Mouse (Mus musculus) CH12.LX (cell line): ENCODE results near the gene Prss37. TPM values are rescaled to one million over a fixed set of nuclear protein-coding genes. Genes with fewer than 3 reads are reported as not detected.

Source experiments
- DNase-seq: peaks from one replicate; pipeline ENCODE4 v3.0.0-alpha.2; 2013; ENCODE audit errors: extremely low read depth
- H3K27ac ChIP-seq: 2 replicates; pipeline ENCODE4 v1.5.1; 2012; ENCODE audit warnings: low read depth, mild to moderate bottlenecking, control low read depth, moderate library complexity; ENCODE audit not compliant: insufficient read depth
- H3K27me3 ChIP-seq: replicated peaks from 2 replicates; pipeline ENCODE3; 2012; ENCODE audit warnings: inconsistent platforms
- H3K36me3 ChIP-seq, 2 experiments: replicated peaks in 1 of 2; 2 replicates each; pipeline versions ENCODE3 to v1.6.1; 2012; ENCODE audit warnings: inconsistent platforms in 1 of 2, low read length in 1 of 2, mild to moderate bottlenecking in 1 of 2, mixed read lengths in 1 of 2, moderate library complexity in 1 of 2; ENCODE audit not compliant: control insufficient read depth in 1 of 2, insufficient read depth in 1 of 2
- H3K4me1 ChIP-seq, 2 experiments: 2 replicates each; pipeline ENCODE4 v1.6.1; 2012; ENCODE audit warnings: inconsistent platforms in 1 of 2, moderate library complexity in 1 of 2; ENCODE audit not compliant: insufficient read depth in 2 of 2, control insufficient read depth in 1 of 2
- H3K4me2 ChIP-seq: 2 replicates; pipeline ENCODE4 v1.6.1; 2012; ENCODE audit warnings: low read depth, mild to moderate bottlenecking, control low read depth; ENCODE audit not compliant: poor library complexity, insufficient read depth, severe bottlenecking
- H3K4me3 ChIP-seq, 3 experiments: fragments of 150-350 bp in 1 of 3; sonication (generic) in 1 of 3; replicated peaks in 1 of 3; 2 replicates each; pipeline versions ENCODE3 to v1.5.1; 2011 to 2012; ENCODE audit warnings: low read depth in 2 of 3, low read length in 2 of 3, mild to moderate bottlenecking in 2 of 3, moderate library complexity in 2 of 3, control low read depth in 1 of 3, improper control_type of control experiment in 1 of 3, inconsistent platforms in 1 of 3, mixed read lengths in 1 of 3; ENCODE audit not compliant: poor library complexity in 1 of 3
- H3K79me2 ChIP-seq: replicated peaks from 2 replicates; pipeline ENCODE4 v1.6.1; 2012; ENCODE audit warnings: mild to moderate bottlenecking, moderate library complexity; ENCODE audit not compliant: control insufficient read depth, poor library complexity, insufficient read depth, severe bottlenecking; ENCODE audit errors: extremely low read depth
- H3K9ac ChIP-seq: 2 replicates; pipeline ENCODE4 v1.6.1; 2012; ENCODE audit warnings: low read depth, mild to moderate bottlenecking, control low read depth, moderate library complexity; ENCODE audit not compliant: insufficient read depth
- H3K9me3 ChIP-seq: replicated peaks from 2 replicates; pipeline ENCODE3; 2012; ENCODE audit warnings: low read length, inconsistent platforms, mixed read lengths
- BHLHE40 ChIP-seq: IDR thresholded peaks from 2 replicates; pipeline ENCODE4 v1.6.1; 2011; ENCODE audit warnings: mild to moderate bottlenecking, low read depth, low read length, improper control_type of control experiment
- CHD1 ChIP-seq: IDR thresholded peaks from 2 replicates; pipeline ENCODE4 v1.6.1; 2012; ENCODE audit warnings: low read depth, low read length, improper control_type of control experiment, inconsistent platforms
- CHD2 ChIP-seq: IDR thresholded peaks from 2 replicates; pipeline ENCODE4 v1.6.1; 2011; ENCODE audit warnings: low read length, improper control_type of control experiment
- EP300 ChIP-seq: IDR thresholded peaks from 2 replicates; pipeline ENCODE4 v1.6.1; 2011; ENCODE audit warnings: low read length, improper control_type of control experiment
- GABPA ChIP-seq: IDR thresholded peaks from 2 replicates; pipeline ENCODE4 v1.6.1; 2012; ENCODE audit warnings: low read depth, low read length, improper control_type of control experiment, inconsistent platforms; ENCODE audit not compliant: insufficient replicate concordance
- HCFC1 ChIP-seq: IDR thresholded peaks from 2 replicates; pipeline ENCODE4 v1.6.1; 2012; ENCODE audit warnings: low read depth, mild to moderate bottlenecking, inconsistent platforms, low read length, improper control_type of control experiment
- JUN ChIP-seq: IDR thresholded peaks from 2 replicates; pipeline ENCODE4 v1.6.1; 2011; ENCODE audit warnings: low read depth, mild to moderate bottlenecking, low read length, improper control_type of control experiment, moderate library complexity; ENCODE audit not compliant: insufficient read depth
- JUND ChIP-seq: conservative IDR thresholded peaks from 2 replicates; pipeline ENCODE4 v1.6.1; 2011; ENCODE audit warnings: low read depth, low read length, improper control_type of control experiment
- KAT2A ChIP-seq: IDR thresholded peaks from 2 replicates; pipeline ENCODE4 v1.6.1; 2012; ENCODE audit warnings: low read length, improper control_type of control experiment, inconsistent platforms; ENCODE audit not compliant: insufficient replicate concordance
- MAX ChIP-seq: IDR thresholded peaks from 2 replicates; pipeline ENCODE4 v1.6.1; 2011; ENCODE audit warnings: low read length, improper control_type of control experiment
- MXI1 ChIP-seq: IDR thresholded peaks from 2 replicates; pipeline ENCODE4 v1.6.1; 2011; ENCODE audit warnings: mild to moderate bottlenecking, low read depth, low read length, improper control_type of control experiment
- NRF1 ChIP-seq: IDR thresholded peaks from 2 replicates; pipeline ENCODE4 v1.6.1; 2014; ENCODE audit warnings: low read depth, mild to moderate bottlenecking, inconsistent platforms, low read length, improper control_type of control experiment, moderate library complexity
- PAX5 ChIP-seq: IDR thresholded peaks from 2 replicates; pipeline ENCODE4 v1.6.1; 2012; ENCODE audit warnings: low read length, inconsistent platforms, mixed read lengths
- SIN3A ChIP-seq: IDR thresholded peaks from 2 replicates; pipeline ENCODE4 v1.6.1; 2012; ENCODE audit warnings: low read length, improper control_type of control experiment, inconsistent platforms
- TCF12 ChIP-seq: IDR thresholded peaks from 2 replicates; pipeline ENCODE4 v1.6.1; 2014; ENCODE audit warnings: low read depth, mild to moderate bottlenecking, inconsistent platforms, low read length, improper control_type of control experiment
- ZNF384 ChIP-seq: IDR thresholded peaks from 2 replicates; pipeline ENCODE4 v1.6.1; 2012; ENCODE audit warnings: low read depth, low read length, improper control_type of control experiment, inconsistent platforms
- dilution Hi-C: fragments of 300-500 bp; cut with MboI; formaldehyde crosslinking; loops from 2 replicates; pipeline ENCODE4 v1.14.3; 2020; ENCODE audit warnings: low sequenced_read_pairs; ENCODE audit not compliant: extremely low pct_unique_long_range_greater_than_20kb, extremely low pct_ligation_motif_present
- in situ Hi-C: fragments of 300-500 bp; cut with MboI; formaldehyde crosslinking; loops from 3 replicates; pipeline ENCODE4 v1.14.3; 2019; ENCODE audit warnings: low sequenced_read_pairs, low pct_ligation_motif_present, low pct_unique_long_range_greater_than_20kb, mixed read lengths
- polyA plus RNA-seq: library from polyadenylated mRNA; unstranded; fragments of >175 nt; gene quantifications from 2 replicates; pipeline ENCODE4 v1.2.1, GENCODE M21; 2012; ENCODE audit warnings: low read depth; ENCODE audit not compliant: insufficient read length
- total RNA-seq, 2 experiments: library from RNA; depleted of rRNA; stranded (reverse); fragments of 300-350 nt in 1 of 2; fragments of >200 nt in 1 of 2; gene quantifications; 2 replicates each; pipeline ENCODE4 v1.2.3; 2012 to 2014

Prss37 gene
- total RNA-seq (2012; rRNA removed) (not detected in 2 replicates), total RNA-seq (2014; rRNA removed) (not detected in 2 replicates), polyA plus RNA-seq (not detected in 2 replicates)

GRCm38 (mm10) chr6:40519408-40519807 is at the start of gene Prss37:
Gene Prss37, minus strand, starts transcription at chr6:40519508.
- TF ChIP-seq HCFC1 (no peak), NRF1 (no peak), BHLHE40 (no peak), MAX (no peak), GABPA (no peak), CHD1 (no peak), PAX5 (no peak), CHD2 (no peak), KAT2A (no peak), TCF12 (no peak), EP300 (no peak), JUN (no peak), JUND (no peak), ZNF384 (no peak), MXI1 (no peak)
- TF ChIP-seq, all 38 proteins: peak for 0

GRCm38 (mm10) chr6:40554950-40555349 is 35.6 kb upstream of the Prss37 start, which contains the start of gene Olfr461:
Gene Olfr461, minus strand, starts transcription at chr6:40555050.
- in situ Hi-C loops, result no loop called here
- Histone ChIP-seq H3K27ac (no peak within 1 kb of the TSS), H3K9ac (no peak within 1 kb of the TSS), H3K36me3 (no peaks in the 10 kb centered on the region), H3K4me2 (no peak within 1 kb of the TSS), H3K27me3 (no peaks in the 10 kb centered on the region), H3K4me1 (no peaks in the 10 kb centered on the region), H3K79me2 (no peaks in the 10 kb centered on the region), H3K4me3 (no peak within 1 kb of the TSS), H3K9me3 (no peaks in the 10 kb centered on the region)
- TF ChIP-seq KAT2A (no peak), SIN3A (no peak), EP300 (no peak), JUN (no peak), NRF1 (no peak), ZNF384 (no peak), PAX5 (no peak)
- DNase-seq, result no peak
- dilution Hi-C loops, result no loop called here

More at GRCm38 (mm10) chr6:40519408-40519807, at the start of gene Prss37:
- H3K4me1 ChIP-seq, result no peaks in the 10 kb centered on the region
- H3K27me3 ChIP-seq, result no peaks in the 10 kb centered on the region
- in situ Hi-C loops (no loop called here), dilution Hi-C loops (no loop called here)
- no peak for DNase-seq
- no peak within 1 kb of the TSS for H3K4me3 ChIP-seq
- H3K4me2 ChIP-seq, result no peak within 1 kb of the TSS
- no peak within 1 kb of the TSS for H3K27ac ChIP-seq
- H3K9me3 ChIP-seq, result no peaks in the 10 kb centered on the region
- H3K9ac ChIP-seq, result no peak within 1 kb of the TSS
- H3K36me3 ChIP-seq, result no peaks in the 10 kb centered on the region
- no peaks in the 10 kb centered on the region for H3K79me2 ChIP-seq
